Mouse (Mus musculus): Measurements from ENCODE around the gene Dnase1l2. TPM values are rescaled to one million over a fixed set of nuclear protein-coding genes. Genes with fewer than 3 reads are reported as not detected.
"Not testable (repeated sequence)": the region's sequence is repeated elsewhere in the genome, so short reads cannot be mapped to it uniquely, and the experiment has no call there.

Dnase1l2 gene
- polyA plus RNA-seq, 1 experiment from 2014 or later: 7.2 TPM

DNA sequence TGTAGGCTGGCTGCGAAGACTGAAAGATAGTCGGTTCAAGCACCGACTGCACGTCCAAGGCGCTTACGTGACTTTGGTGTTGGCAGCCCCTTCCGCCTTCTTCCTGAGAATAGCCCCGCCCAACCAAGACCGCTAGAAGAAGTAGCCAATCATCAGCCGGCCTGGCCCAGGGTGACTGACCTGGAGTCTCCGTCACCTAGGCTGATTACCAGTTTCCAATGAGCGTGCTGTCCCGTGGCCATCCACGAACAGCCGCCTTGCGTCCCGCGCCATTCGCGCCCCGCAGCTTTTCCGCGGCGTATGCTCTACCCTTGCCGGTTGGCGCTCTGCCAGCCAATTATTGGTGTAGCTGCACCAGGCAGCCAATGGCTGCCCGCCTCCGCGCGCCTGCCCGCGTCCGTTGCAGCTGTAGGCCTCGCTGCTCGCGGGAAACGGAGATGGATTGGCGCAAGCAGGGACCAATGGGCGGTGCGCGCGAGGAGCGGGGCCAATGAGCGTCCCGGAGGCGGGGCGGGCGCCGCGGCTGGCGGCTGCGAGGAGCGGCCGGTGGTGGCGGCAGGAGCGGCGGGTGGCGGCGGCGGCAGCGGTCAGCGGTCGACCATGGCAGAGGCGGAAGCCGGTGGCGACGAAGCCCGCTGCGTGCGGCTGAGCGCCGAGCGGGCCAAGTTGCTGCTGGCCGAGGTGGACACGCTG lies 27.2 kb upstream of the Dnase1l2 start, which contains the start of the genes E4f1 and Pgp:
Gene E4f1, minus strand, starts transcription at position 404 of the 693 bp plus-strand sequence.
Gene Pgp, plus strand, starts transcription at position 483 of the 693 bp plus-strand sequence.
- H3K27me3 ChIP-seq: no peaks in the 10 kb centered on the region
- H3K27ac ChIP-seq (replicated peaks): peak within 1 kb of the TSS; percentile 92
- peaks cover 35% of the 10 kb centered on the region for H3K4me1 ChIP-seq (replicated peaks)
- no peaks in the 10 kb centered on the region for H3K9me3 ChIP-seq
- WGBS: under 1% methylated on average over 65 of the region's 75 CpGs
- H3K36me3 ChIP-seq: peaks cover 11% of the 10 kb centered on the region; the same call in 1 of the 2 replicates
- peak within 1 kb of the TSS; percentile 88 for H3K9ac ChIP-seq
- H3K4me2 ChIP-seq: peak within 1 kb of the TSS; percentile 94
- H3K4me3 ChIP-seq: peak within 1 kb of the TSS; percentile 89
- ATAC-seq (ENCODE audit: low FRiP score, low read depth): peak; percentile 97

DNA sequence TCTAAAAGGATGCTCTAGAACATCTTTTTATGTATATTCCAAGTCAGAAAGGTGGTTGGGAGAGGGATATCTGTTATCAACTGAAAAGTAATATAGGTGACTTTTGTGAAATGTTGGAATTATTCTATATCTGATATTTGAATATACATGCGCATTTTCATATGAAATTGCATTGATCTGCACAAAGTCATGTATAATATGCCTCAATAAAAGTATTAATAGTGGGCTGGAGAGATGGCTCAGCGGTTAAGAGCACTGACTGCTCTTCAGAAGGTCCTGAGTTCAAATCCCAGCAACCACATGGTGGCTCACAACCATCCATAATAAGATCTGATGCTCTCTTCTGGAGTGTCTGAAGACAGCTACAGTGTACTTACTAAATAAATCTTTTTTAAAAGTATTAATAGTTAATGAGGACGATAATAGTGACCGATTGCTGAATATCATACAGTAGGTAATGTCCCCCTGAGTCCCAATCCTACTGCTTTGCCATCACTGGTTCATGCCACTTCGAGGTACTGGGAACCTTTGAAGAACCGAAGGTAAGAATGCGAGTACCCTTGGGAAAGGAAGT lies 26.5 kb upstream of the Dnase1l2 start:
- WGBS: 16% methylated on average over 7 of the region's 7 CpGs
- H3K9ac ChIP-seq: peak overlapping the region; percentile 58
- H3K4me2 ChIP-seq: peak overlapping the region; percentile 94
- H3K27me3 ChIP-seq: no peaks in the 10 kb centered on the region
- H3K4me3 ChIP-seq: peak overlapping the region; percentile 89
- no peak for ATAC-seq (ENCODE audit: low FRiP score, low read depth)
- no peaks in the 10 kb centered on the region for H3K9me3 ChIP-seq
- H3K27ac ChIP-seq (replicated peaks): peak overlapping the region; percentile 92
- peaks cover 32% of the 10 kb centered on the region for H3K4me1 ChIP-seq (replicated peaks)
- 0 out of 2 replicates have a peak, but pooled peaks cover 5% of the 10 kb centered on the region for H3K36me3 ChIP-seq

GRCm38 (mm10) chr17:24468636-24469246 lies 25.8 kb upstream of the Dnase1l2 start:
- Histone ChIP-seq H3K9ac (no peak overlapping the region), H3K4me2 (no peak overlapping the region), H3K27me3 (no peaks in the 10 kb centered on the region), H3K36me3 (no peaks in the 10 kb centered on the region), H3K4me1 (replicated peaks) (peaks cover 26% of the 10 kb centered on the region), H3K27ac (replicated peaks) (no peak overlapping the region), H3K9me3 (no peaks in the 10 kb centered on the region), H3K4me3 (no peak overlapping the region)
- WGBS: 96% methylated on average over 5 of the region's 5 CpGs
- no peak for ATAC-seq (ENCODE audit: low FRiP score, low read depth)

DNA sequence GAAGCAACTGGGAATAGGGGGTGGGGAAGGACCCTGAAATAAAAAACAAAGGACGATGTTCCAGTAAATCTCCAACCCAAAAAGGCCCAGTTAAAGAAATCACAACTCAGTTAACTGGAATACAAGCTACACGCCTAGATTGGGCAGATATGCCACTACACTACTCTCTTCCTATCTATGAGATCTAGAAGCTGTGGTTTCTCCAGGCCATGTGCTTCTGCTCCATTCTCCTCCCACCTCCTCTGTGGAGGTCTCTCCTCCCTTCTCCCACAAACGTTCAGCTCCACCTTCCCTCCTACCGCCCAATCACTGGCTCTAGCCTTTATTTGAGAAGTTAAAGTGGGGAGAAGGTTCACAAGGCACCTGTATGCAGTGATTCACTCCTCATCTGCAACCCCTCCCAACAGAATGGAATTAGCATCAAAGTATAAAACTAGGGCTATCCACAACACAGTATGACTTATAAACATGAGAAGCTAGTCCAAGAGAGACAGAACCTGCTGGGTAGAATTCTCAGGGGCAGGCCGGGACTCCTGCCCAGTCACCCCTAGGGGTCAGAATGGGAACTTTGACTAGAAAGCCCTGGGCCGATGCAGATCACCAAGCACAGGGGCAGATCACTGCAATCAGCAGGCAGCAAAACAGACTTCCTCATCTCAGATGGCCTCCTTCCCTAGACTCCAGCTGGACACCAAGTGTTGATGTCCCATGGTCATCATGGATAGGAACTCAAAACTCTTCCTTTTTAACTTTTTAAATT lies 20.6 kb upstream of the Dnase1l2 start:
- no peaks in the 10 kb centered on the region for H3K4me1 ChIP-seq (replicated peaks)
- no peak overlapping the region for H3K9ac ChIP-seq
- no peak overlapping the region for H3K27ac ChIP-seq (replicated peaks)
- H3K4me2 ChIP-seq: no peak overlapping the region
- no peak for ATAC-seq (ENCODE audit: low FRiP score, low read depth)
- WGBS: 66% methylated on average over 6 of the region's 6 CpGs
- H3K27me3 ChIP-seq: no peaks in the 10 kb centered on the region
- H3K9me3 ChIP-seq: no peaks in the 10 kb centered on the region
- no peaks in the 10 kb centered on the region for H3K36me3 ChIP-seq
- no peak overlapping the region for H3K4me3 ChIP-seq

DNA sequence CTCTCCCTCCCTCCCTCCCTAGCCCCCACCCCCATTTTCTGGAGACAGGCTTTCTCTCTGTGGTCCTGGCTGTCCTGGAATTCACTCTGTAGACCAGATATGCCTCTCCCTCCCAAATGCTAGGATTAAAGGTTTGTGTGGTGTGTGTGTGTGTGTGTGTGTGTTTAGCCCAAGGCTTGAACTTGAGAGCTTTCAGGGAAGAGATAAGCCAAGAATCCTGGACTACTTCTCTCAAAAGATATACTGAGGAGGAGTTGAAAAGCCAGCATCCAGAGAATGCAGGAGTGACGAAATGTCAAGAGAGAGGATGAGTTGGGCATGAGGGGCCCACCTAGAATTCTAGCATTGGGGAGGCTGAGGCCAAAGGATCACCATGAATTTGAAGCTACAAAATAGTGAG lies 20.0 kb upstream of the Dnase1l2 start:
- WGBS: 85% methylated on average over 1 of the region's 1 CpGs
- H3K4me1 ChIP-seq (replicated peaks): no peaks in the 10 kb centered on the region

DNA sequence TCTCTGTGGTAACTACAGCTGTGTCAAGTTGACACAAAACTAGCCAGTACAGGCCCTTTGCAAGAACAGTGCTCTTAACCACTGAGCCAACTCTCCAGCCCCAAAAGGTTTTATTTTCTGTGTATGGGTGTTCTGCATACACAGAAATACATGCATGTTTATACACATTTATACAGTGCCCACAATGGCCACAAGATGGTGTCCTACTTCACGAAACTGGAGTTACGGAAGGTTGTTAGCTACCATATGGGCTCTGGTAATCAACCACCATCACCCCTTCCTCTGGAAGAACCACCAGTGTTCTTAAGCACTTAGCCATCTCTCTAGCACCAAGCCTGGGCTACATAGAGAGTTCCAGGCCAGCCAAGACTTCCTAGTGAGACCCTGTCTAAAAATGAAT lies 18.7 kb upstream of the Dnase1l2 start:
- H3K9ac ChIP-seq: no peak overlapping the region
- H3K4me2 ChIP-seq: no peak overlapping the region
- H3K27me3 ChIP-seq: no peaks in the 10 kb centered on the region
- H3K4me1 ChIP-seq (replicated peaks): no peaks in the 10 kb centered on the region
- 83% methylated on average over 2 of the region's 2 CpGs for WGBS
- H3K4me3 ChIP-seq: no peak overlapping the region
- H3K9me3 ChIP-seq: no peaks in the 10 kb centered on the region
- no peak overlapping the region for H3K27ac ChIP-seq (replicated peaks)
- no peaks in the 10 kb centered on the region for H3K36me3 ChIP-seq
- ATAC-seq (ENCODE audit: low FRiP score, low read depth): no peak

More for the DNA sequence above, 20.0 kb upstream of the Dnase1l2 start:
- Histone ChIP-seq H3K9me3 (no peaks in the 10 kb centered on the region), H3K27me3 (no peaks in the 10 kb centered on the region), H3K27ac (replicated peaks) (no peak overlapping the region), H3K36me3 (no peaks in the 10 kb centered on the region), H3K4me2 (no peak overlapping the region), H3K9ac (no peak overlapping the region), H3K4me3 (no peak overlapping the region)
- no peak for ATAC-seq (ENCODE audit: low FRiP score, low read depth)

DNA sequence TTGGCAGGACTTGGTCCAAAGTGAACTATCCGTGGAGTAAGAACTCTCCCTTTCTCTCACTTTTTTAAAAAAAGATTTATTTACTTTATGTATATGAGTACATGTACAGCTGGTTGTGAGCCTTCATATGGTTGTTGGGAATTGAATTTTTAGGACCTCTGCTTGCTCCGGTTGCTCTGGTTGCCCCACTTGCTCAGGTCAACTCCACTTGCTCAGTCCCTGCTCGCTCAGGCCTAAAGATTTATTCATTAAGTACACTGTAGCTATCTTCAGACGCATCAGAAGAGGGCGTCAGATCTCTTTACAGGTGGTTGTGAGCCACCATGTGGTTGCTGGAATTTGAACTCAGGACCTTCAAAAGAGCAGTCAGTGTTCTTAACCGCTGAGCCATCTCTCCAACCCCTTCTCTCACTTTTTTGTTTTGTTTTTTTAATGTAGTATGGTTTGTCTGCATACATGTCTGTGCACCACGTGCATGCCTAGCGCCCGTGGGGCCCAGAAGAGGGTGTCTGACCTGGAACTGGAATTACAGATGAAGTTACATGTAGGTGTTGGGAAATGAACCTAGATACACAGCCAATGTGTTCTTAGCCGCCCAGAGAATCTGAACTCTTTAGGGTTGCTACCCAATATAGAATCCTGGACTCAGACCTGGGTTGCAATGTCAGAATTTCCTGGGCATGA lies 12.8 kb upstream of the Dnase1l2 start:
- not testable (repeated sequence) for H3K27me3 ChIP-seq; ATAC-seq (ENCODE audit: low FRiP score, low read depth); H3K36me3 ChIP-seq; H3K9me3 ChIP-seq; H3K9ac ChIP-seq
- peak overlapping the region; percentile 92; the same call in 1 of the 2 replicates for H3K27ac ChIP-seq (replicated peaks)
- peak overlapping the region; percentile 63 for H3K4me2 ChIP-seq
- 49% methylated on average over 10 of the region's 10 CpGs for WGBS
- H3K4me3 ChIP-seq: peak overlapping the region; percentile 72
- peaks cover 27% of the 10 kb centered on the region for H3K4me1 ChIP-seq (replicated peaks)

DNA sequence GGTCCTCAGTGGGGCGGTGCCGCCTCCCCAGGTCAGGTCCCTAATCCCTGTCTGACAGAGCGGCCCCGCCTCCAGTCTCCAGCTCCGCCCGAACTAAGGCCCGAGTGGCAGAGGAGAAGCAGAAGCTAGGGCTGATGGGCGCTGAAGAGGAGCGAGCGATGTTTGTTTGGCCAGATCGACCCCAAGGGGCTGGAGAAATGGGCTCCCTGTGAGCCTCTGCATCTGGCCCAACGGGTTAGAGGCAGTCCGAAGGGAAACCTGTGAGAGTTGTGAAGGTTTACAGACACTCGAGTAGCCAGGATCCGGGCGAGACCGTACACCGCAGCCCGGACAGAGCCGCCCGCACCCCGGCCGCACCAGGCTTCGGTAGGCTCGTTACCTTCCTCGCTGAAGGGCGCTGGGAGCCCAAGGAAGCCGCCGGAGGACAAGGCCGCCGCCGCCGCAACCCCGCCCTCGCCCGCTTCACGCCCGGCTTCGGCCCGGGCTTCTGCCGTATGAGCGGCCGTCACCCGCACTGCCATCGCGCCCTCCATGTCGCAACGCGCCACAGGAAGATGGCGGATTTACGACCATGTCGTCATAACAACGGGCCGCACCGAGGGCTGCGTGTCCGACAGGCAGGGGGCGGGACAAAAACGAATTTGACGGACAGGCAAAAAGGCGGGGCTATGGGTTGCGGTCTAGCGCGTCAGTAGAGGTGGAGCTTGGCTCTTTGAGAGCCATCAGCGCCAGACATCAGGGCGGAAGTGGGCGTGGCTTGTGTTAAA lies 12.0 kb upstream of the Dnase1l2 start:
- Histone ChIP-seq H3K4me1 (replicated peaks) (peaks cover 27% of the 10 kb centered on the region), H3K9me3 (no peaks in the 10 kb centered on the region), H3K4me2 (peak overlapping the region; percentile 63), H3K4me3 (peak overlapping the region; percentile 72), H3K27me3 (no peaks in the 10 kb centered on the region), H3K27ac (replicated peaks) (peak overlapping the region; percentile 92), H3K9ac (peak overlapping the region; percentile 78), H3K36me3 (peaks cover 12% of the 10 kb centered on the region)
- 0% methylated on average over 67 of the region's 67 CpGs for WGBS
- ATAC-seq (ENCODE audit: low FRiP score, low read depth): peak; percentile 94

DNA sequence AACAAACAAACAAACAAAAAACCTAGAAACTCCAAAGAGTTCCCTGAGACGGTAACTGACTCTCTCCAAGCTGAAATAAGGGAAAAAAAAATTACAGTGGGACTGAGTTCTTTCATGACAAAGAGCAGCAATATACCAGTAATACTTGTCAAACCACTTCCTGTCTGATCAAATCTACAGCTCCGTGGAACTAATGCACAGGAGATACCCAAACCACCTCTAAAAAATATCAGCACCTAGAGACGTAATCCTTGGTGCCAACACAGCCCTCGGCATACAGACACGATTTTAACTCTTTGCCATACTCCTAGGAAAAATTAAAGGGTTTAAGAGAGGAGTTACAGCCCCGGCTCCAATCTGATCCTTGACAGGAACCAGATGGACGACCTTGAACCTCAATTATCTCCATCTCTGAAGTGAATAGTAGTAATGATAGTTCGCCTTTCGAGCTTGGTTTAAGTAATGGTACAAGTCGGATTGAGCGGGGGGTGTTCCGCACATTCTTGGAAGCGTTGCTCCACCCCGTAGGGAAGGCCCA lies 11.4 kb upstream of the Dnase1l2 start:
- peak overlapping the region; percentile 78 for H3K9ac ChIP-seq
- H3K4me1 ChIP-seq (replicated peaks): peaks cover 27% of the 10 kb centered on the region
- H3K27me3 ChIP-seq: no peaks in the 10 kb centered on the region
- H3K4me2 ChIP-seq: peak overlapping the region; percentile 63
- peak overlapping the region; percentile 72 for H3K4me3 ChIP-seq
- 9% methylated on average over 14 of the region's 14 CpGs for WGBS
- peak overlapping the region; percentile 92 for H3K27ac ChIP-seq (replicated peaks)
- no peak for ATAC-seq (ENCODE audit: low FRiP score, low read depth)
- no peaks in the 10 kb centered on the region for H3K9me3 ChIP-seq
- peaks cover 18% of the 10 kb centered on the region for H3K36me3 ChIP-seq

DNA sequence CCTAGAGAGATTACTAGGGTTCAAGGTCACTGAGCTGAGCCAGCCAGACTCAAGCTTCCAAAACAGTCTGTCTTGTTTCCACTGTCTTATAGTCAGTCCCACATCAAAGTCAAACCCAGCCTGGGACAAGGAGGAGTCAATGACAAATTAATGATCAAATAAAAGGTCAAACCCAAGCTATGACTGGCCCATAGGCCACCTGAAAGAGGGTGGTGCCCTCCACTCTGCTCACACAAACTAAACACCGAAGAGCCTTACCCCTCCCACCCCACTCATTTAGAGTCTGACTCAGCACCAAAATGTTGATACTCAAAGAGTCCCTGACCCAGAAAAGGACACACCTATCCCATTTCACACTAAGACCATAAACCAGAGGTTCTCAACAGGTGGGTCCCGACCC lies 10.5 kb upstream of the Dnase1l2 start:
- ATAC-seq (ENCODE audit: low FRiP score, low read depth): no peak
- H3K4me2 ChIP-seq: peak overlapping the region; percentile 63; the same call in 1 of the 2 replicates
- H3K4me3 ChIP-seq: no peak overlapping the region
- 91% methylated on average over 2 of the region's 2 CpGs for WGBS
- no peaks in the 10 kb centered on the region for H3K27me3 ChIP-seq
- H3K36me3 ChIP-seq: peaks cover 27% of the 10 kb centered on the region
- H3K9ac ChIP-seq: no peak overlapping the region
- H3K9me3 ChIP-seq: no peaks in the 10 kb centered on the region
- H3K27ac ChIP-seq (replicated peaks): no peak overlapping the region
- H3K4me1 ChIP-seq (replicated peaks): peaks cover 27% of the 10 kb centered on the region
